Mouse (Mus musculus) cerebellum, adult (tissue): ENCODE data around the gene Iars2.
"Not testable (repeated sequence)": the region's sequence is repeated elsewhere in the genome, so short reads cannot be mapped to it uniquely, and the experiment has no call there.

ENCODE experiments used
- ATAC-seq: cut with Nextera tagmentation; 2 replicates; pipeline ENCODE4 v1.9.2; 2017; ENCODE audit warnings: mild to moderate bottlenecking, moderate library complexity, mixed read lengths; ENCODE audit not compliant: insufficient number of reproducible peaks, low FRiP score, low TSS enrichment

Gene Iars2

GRCm38 (mm10) chr1:185333651-185334050, 4.5 kb upstream of the Iars2 start:
- no peak for ATAC-seq

GRCm38 (mm10) chr1:185331983-185332430, 2.8 kb upstream of the Iars2 start, which contains the start of gene Bpnt1:
TSS of gene Bpnt1 (plus strand) at chr1:185332149.
- ATAC-seq: peak; percentile 90

- no peak for ATAC-seq
These were observed 2.2 kb upstream of the Iars2 start for GRCm38 (mm10) chr1:185331364-185331763.

GRCm38 (mm10) chr1:185329851-185330250, 655 bp upstream of the Iars2 start:
- ATAC-seq: no peak

- not testable (repeated sequence) for ATAC-seq
These were observed 1.3 kb downstream of the Iars2 start for GRCm38 (mm10) chr1:185327754-185328345.

- no peak for ATAC-seq
These were observed 13.2 kb downstream of the Iars2 start for GRCm38 (mm10) chr1:185315846-185316568.

- no peak for ATAC-seq
These were observed 14.7 kb downstream of the Iars2 start for GRCm38 (mm10) chr1:185314546-185314945.

- no peak for ATAC-seq
These were observed 17.2 kb downstream of the Iars2 start for GRCm38 (mm10) chr1:185311949-185312348.

- no peak for ATAC-seq
These were observed 20.3 kb downstream of the Iars2 start for GRCm38 (mm10) chr1:185308908-185309307.

GRCm38 (mm10) chr1:185308334-185308733, 20.9 kb downstream of the Iars2 start:
- no peak for ATAC-seq

GRCm38 (mm10) chr1:185307645-185308044, 21.6 kb downstream of the Iars2 start:
- no peak for ATAC-seq

- no peak for ATAC-seq
These were observed 22.4 kb downstream of the Iars2 start for GRCm38 (mm10) chr1:185306836-185307235.

- ATAC-seq: no peak
These were observed 26.4 kb downstream of the Iars2 start for GRCm38 (mm10) chr1:185302816-185303215.

- no peak for ATAC-seq
These were observed 30.7 kb downstream of the Iars2 start for GRCm38 (mm10) chr1:185298496-185298895.

GRCm38 (mm10) chr1:185296850-185297249, 32.3 kb downstream of the Iars2 start:
- no peak for ATAC-seq

GRCm38 (mm10) chr1:185292646-185293360, 36.4 kb downstream of the Iars2 start:
- ATAC-seq: no peak

GRCm38 (mm10) chr1:185291336-185291735, 37.9 kb downstream of the Iars2 start:
- ATAC-seq: 0 out of 2 replicates have a peak, but pooled peaks have one; percentile 12

GRCm38 (mm10) chr1:185289231-185289630, 40.0 kb downstream of the Iars2 start:
- ATAC-seq: no peak

- no peak for ATAC-seq
These were observed 42.1 kb downstream of the Iars2 start for GRCm38 (mm10) chr1:185287066-185287465.

GRCm38 (mm10) chr1:185285171-185285570, 44.0 kb downstream of the Iars2 start:
- peak; percentile 60; the same call in 1 of the 2 replicates for ATAC-seq

GRCm38 (mm10) chr1:185284740-185285139, 44.5 kb downstream of the Iars2 start:
- ATAC-seq: peak; percentile 62
